Mouse (Mus musculus) hindbrain, embryonic 13.5 days (tissue): ENCODE measurements around the gene Pde6h. TPM values are rescaled to one million over a fixed set of nuclear protein-coding genes. Genes with fewer than 3 reads are reported as not detected.

ENCODE experiments used
- ATAC-seq: fragments of 200-750 bp; cut with Nextera tagmentation; 2 replicates; pipeline ENCODE4 v1.8.0; 2017; ENCODE audit warnings: moderate TSS enrichment; ENCODE audit not compliant: low FRiP score
- H3K27ac ChIP-seq: fragments of 300-500 bp; sonication (generic); 2 replicates; pipeline ENCODE4 v1.5.1; 2015; ENCODE audit warnings: inconsistent platforms, mild to moderate bottlenecking, moderate library complexity
- H3K27me3 ChIP-seq: fragments of 300-500 bp; sonication (generic); 2 replicates; pipeline ENCODE4 v1.6.1; 2015; ENCODE audit warnings: mild to moderate bottlenecking, inconsistent platforms
- H3K36me3 ChIP-seq: fragments of 300-500 bp; sonication (generic); 2 replicates; pipeline ENCODE4 v1.6.1; 2015; ENCODE audit warnings: mild to moderate bottlenecking, inconsistent platforms
- H3K4me1 ChIP-seq: fragments of 300-500 bp; sonication (generic); replicated peaks from 2 replicates; pipeline ENCODE4 v1.6.1; 2015; ENCODE audit warnings: inconsistent platforms
- H3K4me2 ChIP-seq: fragments of 300-500 bp; sonication (generic); 2 replicates; pipeline ENCODE4 v1.6.1; 2015; ENCODE audit warnings: inconsistent platforms, mild to moderate bottlenecking, moderate library complexity
- H3K4me3 ChIP-seq: fragments of 300-500 bp; sonication (generic); 2 replicates; pipeline ENCODE4 v1.5.1; 2015; ENCODE audit warnings: mild to moderate bottlenecking, inconsistent platforms
- H3K9ac ChIP-seq: fragments of 300-500 bp; sonication (generic); 2 replicates; pipeline ENCODE4 v1.6.1; 2015; ENCODE audit warnings: mild to moderate bottlenecking, inconsistent platforms
- H3K9me3 ChIP-seq: fragments of 300-500 bp; sonication (generic); 2 replicates; pipeline ENCODE4 v1.6.1; 2016; ENCODE audit warnings: inconsistent platforms
- WGBS: fragments of 180-500 bp; shearing (Covaris S2); methylation state at CpG from one replicate; pipeline ENCODE4 v1.1.7; 2015; 5-methylcytosine and 5-hydroxymethylcytosine counted together
- polyA plus RNA-seq: library from polyadenylated mRNA; unstranded; fragments of >200 nt; fragmentation: Nextera tagmentation; extraction: Ambion mirVana; gene quantifications from 2 replicates; pipeline ENCODE4 v1.2.1, GENCODE M21; 2015

The Pde6h gene
- polyA plus RNA-seq, 1 experiment from 2014 or later: not detected

DNA sequence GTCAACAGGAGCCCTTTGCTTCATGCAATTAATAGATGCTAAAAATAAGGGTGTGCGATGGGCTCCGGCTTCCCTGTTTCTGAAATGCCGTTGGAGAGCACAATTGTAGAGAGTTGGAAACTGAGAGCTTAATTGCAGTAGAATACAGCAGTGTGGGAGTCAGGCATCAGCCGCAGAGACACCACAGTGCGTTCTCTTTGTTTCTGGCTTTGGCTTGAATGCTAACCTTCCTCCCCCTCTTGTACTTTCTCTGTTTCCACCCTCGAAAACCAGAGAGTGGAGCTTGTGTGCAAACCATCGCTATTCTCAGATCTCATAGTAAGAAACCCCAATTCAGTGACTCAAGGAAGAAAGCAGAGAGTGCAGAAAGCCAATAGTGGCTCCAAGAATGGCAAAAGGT lies 74.5 kb downstream of the Pde6h start:
- ATAC-seq: no peak
- Histone ChIP-seq H3K27ac (no peak overlapping the region), H3K27me3 (no peaks in the 10 kb centered on the region), H3K4me1 (no peaks in the 10 kb centered on the region), H3K9me3 (no peaks in the 10 kb centered on the region), H3K4me3 (no peak overlapping the region), H3K36me3 (no peaks in the 10 kb centered on the region), H3K4me2 (no peak overlapping the region), H3K9ac (no peak overlapping the region)
- WGBS: 86% methylated on average over 7 of the region's 7 CpGs

DNA sequence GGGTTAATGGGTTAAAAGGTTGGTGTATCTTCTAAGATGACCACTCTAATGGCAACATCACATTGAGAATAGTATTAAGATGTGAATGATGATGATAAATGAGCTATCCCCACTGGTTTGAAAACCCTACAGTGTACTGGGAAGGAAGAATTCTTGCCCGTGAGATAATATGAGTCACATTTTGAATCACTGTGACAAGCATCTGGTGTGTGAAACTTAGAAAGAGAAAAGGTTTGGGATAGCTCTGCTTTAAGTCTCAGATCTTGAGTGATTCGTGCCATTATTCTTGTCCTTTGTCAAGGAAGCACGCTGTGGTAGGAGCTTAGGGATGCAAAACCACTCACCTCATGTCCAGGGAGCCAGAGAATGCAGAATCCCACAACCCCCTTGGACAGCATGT lies 75.4 kb downstream of the Pde6h start:
- Histone ChIP-seq H3K9me3 (no peaks in the 10 kb centered on the region), H3K36me3 (no peaks in the 10 kb centered on the region), H3K4me1 (no peaks in the 10 kb centered on the region), H3K27me3 (no peaks in the 10 kb centered on the region), H3K9ac (no peak overlapping the region), H3K4me3 (no peak overlapping the region), H3K4me2 (no peak overlapping the region), H3K27ac (no peak overlapping the region)
- ATAC-seq: no peak
- WGBS: 91% methylated on average over 3 of the region's 3 CpGs

DNA sequence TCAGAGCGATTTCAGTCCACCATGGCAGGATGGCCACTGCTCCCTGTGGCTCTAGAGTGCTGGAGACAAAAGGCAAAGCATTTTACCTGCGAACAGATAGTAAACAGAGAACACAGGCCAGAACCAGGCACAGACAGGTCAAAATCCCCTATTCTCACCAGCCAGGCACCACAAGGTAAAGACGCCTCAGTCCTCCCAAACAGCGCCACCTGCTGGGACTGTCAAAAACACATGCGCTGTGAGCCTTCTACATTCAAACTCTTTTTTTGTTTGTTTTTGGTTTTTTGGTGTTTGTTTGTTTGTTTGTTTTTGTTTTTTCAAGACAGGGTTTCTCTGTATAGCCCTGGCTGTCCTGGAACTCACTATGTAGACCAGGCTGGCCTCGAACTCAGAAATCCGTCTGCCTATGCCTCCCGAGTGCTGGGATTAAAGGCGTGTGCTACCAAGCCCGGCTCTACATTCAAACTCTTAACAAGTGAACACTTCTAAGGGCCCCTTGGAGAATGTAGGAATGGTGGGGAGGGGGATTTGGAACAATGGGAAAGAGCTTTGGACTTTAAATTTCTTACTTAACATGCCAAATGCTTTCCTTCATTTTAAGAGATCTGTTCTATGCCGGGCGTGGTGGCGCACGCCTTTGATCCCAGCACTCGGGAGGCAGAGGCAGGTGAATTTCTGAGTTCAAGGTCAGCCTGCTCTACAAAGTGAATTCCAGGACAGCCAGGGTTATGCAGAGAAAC lies 76.2 kb downstream of the Pde6h start:
- Histone ChIP-seq H3K36me3 (no peaks in the 10 kb centered on the region), H3K4me3 (no peak overlapping the region), H3K4me2 (no peak overlapping the region), H3K27ac (no peak overlapping the region), H3K9me3 (no peaks in the 10 kb centered on the region), H3K9ac (no peak overlapping the region), H3K4me1 (no peaks in the 10 kb centered on the region), H3K27me3 (no peaks in the 10 kb centered on the region)
- WGBS: 89% methylated on average over 15 of the region's 15 CpGs
- ATAC-seq: no peak

DNA sequence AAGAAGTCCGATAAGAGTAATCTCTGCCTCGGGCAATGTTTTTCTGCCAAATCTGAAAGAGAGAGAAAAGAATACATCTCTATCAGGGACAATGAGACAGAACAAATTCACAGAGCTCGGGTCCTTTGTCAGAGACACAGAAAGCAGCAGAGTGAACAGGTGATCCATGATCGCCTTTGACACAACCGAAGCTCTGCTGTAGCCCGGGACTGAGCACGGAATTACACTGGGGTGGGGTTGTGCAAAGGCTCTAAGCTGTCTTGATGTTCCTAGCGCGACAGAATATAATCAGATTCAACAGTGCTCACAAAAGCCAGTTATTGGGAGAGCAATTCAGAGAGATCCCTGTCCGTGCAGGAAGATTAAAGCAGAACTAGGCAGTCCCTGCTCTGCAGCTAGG lies 77.1 kb downstream of the Pde6h start:
- no peak overlapping the region for H3K27ac ChIP-seq
- H3K4me2 ChIP-seq: no peak overlapping the region
- ATAC-seq: no peak
- no peaks in the 10 kb centered on the region for H3K9me3 ChIP-seq
- WGBS: 74% methylated on average over 10 of the region's 10 CpGs
- H3K9ac ChIP-seq: no peak overlapping the region
- no peaks in the 10 kb centered on the region for H3K36me3 ChIP-seq
- no peaks in the 10 kb centered on the region for H3K27me3 ChIP-seq
- no peak overlapping the region for H3K4me3 ChIP-seq
- no peaks in the 10 kb centered on the region for H3K4me1 ChIP-seq

DNA sequence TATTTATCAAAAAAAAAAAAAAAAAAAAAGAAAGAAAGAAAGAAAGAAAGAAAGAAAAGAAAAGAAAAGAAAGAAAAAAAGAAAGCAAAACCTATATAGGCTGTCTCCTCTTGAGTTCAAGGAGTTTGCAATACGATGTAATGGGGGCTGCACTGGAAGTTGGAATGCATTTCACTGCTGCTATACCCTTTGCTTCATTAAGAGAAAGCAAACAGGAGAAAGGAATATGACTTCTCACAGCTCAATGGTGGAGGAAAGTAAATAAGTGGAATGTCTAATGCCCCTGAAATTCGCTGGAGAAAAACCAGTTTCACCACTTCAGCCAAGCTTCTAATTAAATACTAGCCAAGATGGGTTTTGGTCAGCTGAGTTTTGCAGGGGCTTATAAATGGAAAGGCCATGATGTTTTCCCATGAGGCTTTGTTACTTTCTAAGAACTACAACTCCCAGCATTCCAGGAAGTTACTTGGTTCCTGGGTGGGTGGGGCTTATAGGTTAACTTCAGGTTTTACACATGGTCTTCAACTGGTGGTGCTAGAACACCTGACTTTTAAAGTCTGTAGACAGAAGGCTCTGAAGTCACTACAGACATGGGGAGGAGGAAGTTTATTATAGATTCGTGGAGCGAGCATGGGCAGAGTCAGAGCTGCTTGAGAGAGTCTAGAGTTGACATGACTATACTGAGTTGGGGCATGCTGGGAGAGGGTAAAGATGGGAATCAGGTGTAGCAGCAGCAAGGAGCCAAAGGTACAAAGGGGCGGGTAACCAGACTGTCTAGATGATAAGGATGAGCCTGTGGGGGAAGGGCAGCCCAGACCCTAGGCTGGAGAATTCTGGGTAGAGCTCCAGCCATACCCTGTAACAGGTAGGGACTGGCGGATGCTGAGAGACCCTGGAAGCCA lies 77.9 kb downstream of the Pde6h start:
- ATAC-seq: no peak
- no peaks in the 10 kb centered on the region for H3K9me3 ChIP-seq
- WGBS: 82% methylated on average over 6 of the region's 6 CpGs
- no peak overlapping the region for H3K9ac ChIP-seq
- H3K4me3 ChIP-seq: no peak overlapping the region
- H3K27me3 ChIP-seq: no peaks in the 10 kb centered on the region
- no peak overlapping the region for H3K27ac ChIP-seq
- H3K4me1 ChIP-seq: no peaks in the 10 kb centered on the region
- no peaks in the 10 kb centered on the region for H3K36me3 ChIP-seq
- no peak overlapping the region for H3K4me2 ChIP-seq

DNA sequence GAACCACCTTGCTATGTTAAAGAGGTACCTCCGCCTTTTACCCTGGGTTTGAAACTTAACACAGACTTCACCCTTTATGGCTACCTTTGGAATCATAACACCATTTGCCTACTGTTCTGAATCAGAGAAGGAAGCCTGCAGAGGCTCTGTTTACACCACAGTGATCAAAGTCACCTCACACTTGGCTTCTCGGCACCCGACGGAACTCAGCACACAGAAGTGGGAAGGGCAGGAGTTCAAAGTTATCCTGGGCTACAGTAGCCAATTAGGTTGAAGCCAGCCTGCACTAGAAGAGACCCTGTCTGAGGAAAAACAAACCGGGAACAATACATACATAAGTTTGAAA lies 78.5 kb downstream of the Pde6h start:
- Histone ChIP-seq H3K9me3 (no peaks in the 10 kb centered on the region), H3K27ac (no peak overlapping the region), H3K36me3 (no peaks in the 10 kb centered on the region), H3K27me3 (no peaks in the 10 kb centered on the region), H3K4me1 (no peaks in the 10 kb centered on the region), H3K4me3 (no peak overlapping the region), H3K9ac (no peak overlapping the region), H3K4me2 (no peak overlapping the region)
- 92% methylated on average over 5 of the region's 5 CpGs for WGBS
- no peak for ATAC-seq

DNA sequence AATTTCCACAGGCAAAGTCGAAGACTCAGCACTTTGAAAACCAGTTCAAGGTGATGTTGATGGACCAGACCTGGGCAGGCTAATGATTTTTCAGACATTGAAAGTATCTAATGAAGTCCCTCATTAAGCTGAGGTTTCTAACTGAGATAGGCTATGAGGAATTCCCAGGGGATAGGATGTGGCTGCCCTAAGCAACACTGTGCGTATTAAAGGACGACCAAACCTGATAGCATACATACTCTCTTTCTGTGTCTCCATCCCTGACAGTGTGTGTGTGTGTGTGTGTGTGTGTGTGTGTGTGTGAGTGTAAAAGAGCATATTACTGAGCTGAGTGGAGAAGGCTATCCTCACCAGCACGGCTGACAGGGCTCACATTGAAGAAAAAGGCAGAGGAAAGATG lies 80.7 kb downstream of the Pde6h start:
- 89% methylated on average over 4 of the region's 4 CpGs for WGBS

DNA sequence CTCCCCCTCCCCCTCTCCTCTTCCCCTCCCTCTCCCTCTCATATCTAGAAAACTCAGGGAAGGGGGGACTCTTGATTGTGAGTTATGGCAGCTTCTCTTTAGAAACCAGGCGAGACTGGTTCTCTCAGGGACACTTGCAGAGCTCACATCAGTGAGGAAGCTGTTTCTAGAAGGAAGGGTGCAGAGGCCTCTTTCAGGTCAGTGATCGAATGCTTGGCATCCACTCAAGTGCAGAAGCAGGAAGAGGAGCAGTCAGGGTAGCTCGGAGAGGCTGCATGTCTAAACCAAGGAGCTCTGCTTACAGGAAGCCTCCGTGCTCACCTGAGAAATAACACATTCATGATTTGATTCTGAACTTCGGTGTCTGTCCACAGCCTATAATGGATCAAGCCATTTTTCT lies 87.6 kb downstream of the Pde6h start:
- Histone ChIP-seq H3K27me3 (no peaks in the 10 kb centered on the region), H3K4me1 (no peaks in the 10 kb centered on the region)

More for the DNA sequence above, 80.7 kb downstream of the Pde6h start:
- Histone ChIP-seq H3K27me3 (no peaks in the 10 kb centered on the region), H3K4me3 (no peak overlapping the region), H3K9me3 (no peaks in the 10 kb centered on the region), H3K9ac (no peak overlapping the region), H3K4me2 (no peak overlapping the region), H3K36me3 (no peaks in the 10 kb centered on the region), H3K27ac (no peak overlapping the region), H3K4me1 (no peaks in the 10 kb centered on the region)
- no peak for ATAC-seq

DNA sequence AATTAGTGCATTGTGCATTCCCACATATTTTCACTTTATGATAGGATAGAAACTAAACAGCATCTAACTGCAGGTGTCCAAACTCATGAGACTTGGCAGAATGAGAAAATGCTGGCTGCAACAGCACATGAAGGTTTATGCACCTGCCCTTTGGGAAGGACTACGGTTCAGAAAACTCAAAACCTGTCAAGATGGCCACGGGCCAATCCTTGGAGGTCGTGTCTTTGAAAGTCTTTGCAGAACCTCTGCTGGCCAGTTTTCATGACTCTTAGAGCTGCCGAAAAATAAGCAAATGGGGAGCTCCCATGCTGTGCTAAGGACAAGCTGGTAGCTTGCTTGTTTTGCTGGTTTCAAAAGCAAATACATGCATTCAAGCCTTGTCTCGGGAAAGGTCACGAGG lies 90.7 kb downstream of the Pde6h start:
- Histone ChIP-seq H3K27me3 (no peaks in the 10 kb centered on the region), H3K9ac (no peak overlapping the region), H3K9me3 (no peaks in the 10 kb centered on the region), H3K36me3 (no peaks in the 10 kb centered on the region), H3K4me3 (no peak overlapping the region), H3K4me1 (no peaks in the 10 kb centered on the region), H3K27ac (no peak overlapping the region), H3K4me2 (no peak overlapping the region)
- ATAC-seq: no peak
- 67% methylated on average over 6 of the region's 6 CpGs for WGBS

More for the DNA sequence above, 87.6 kb downstream of the Pde6h start:
- H3K9me3 ChIP-seq: no peaks in the 10 kb centered on the region
- no peak overlapping the region for H3K4me2 ChIP-seq
- H3K27ac ChIP-seq: no peak overlapping the region
- WGBS: 89% methylated on average over 5 of the region's 5 CpGs
- H3K36me3 ChIP-seq: no peaks in the 10 kb centered on the region
- no peak for ATAC-seq
- H3K9ac ChIP-seq: no peak overlapping the region
- no peak overlapping the region for H3K4me3 ChIP-seq

DNA sequence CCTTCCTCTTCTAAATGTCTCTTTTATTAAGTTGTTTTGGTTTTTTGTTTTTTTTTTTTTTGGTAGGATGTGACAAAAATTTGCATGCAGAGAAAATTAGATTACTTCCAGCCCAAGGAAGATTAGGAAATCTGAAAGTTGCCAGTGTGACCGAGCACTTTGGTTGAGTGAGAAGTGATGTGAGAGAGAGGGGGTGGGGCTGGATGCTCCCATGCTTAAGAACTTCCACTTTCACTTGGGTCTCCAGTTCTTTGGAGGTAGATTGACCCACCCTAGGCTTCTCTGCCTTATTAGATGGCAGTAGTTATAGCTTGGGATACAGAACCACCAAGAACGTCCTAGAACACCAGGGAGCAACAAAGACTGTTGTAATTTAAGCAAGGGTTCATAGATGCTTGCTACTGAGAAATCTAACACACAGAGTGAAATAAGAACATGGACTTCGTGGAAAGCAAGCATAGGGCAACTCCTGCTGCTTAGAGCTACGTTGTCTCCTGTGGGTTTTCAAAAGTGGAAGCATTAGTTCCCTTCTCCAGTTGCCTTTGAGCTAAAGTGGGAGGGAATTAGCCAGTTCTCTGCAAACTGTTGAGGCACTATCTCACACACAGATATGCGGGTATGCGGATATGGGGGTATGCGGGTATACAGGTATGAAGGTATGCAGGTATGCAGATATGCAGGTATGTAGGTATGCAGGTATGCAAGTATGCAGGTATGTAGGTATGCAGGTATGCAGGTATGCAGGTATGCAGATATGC lies 93.8 kb downstream of the Pde6h start:
- Histone ChIP-seq H3K9ac (no peak overlapping the region), H3K4me2 (no peak overlapping the region), H3K4me1 (no peaks in the 10 kb centered on the region), H3K36me3 (no peaks in the 10 kb centered on the region), H3K27me3 (no peaks in the 10 kb centered on the region), H3K27ac (no peak overlapping the region), H3K4me3 (no peak overlapping the region), H3K9me3 (no peaks in the 10 kb centered on the region)
- 95% methylated on average over 7 of the region's 7 CpGs for WGBS
- no peak for ATAC-seq
